Mouse (Mus musculus): ENCODE measurements around the gene Tjp2.
"Not testable (repeated sequence)": the region's sequence is repeated elsewhere in the genome, so short reads cannot be mapped to it uniquely, and the experiment has no call there.

The Tjp2 gene

GRCm38 (mm10) chr19:24118775-24119174, 106.1 kb downstream of the Tjp2 start:
- DNase-seq: no peak

GRCm38 (mm10) chr19:24111581-24111980, 113.2 kb downstream of the Tjp2 start:
- no peak for DNase-seq

GRCm38 (mm10) chr19:24107707-24108106, 117.1 kb downstream of the Tjp2 start:
- DNase-seq: peak; percentile 46

- no peak for DNase-seq
Measured at GRCm38 (mm10) chr19:24103802-24104201, 121.0 kb downstream of the Tjp2 start.

GRCm38 (mm10) chr19:24102562-24103126, 122.2 kb downstream of the Tjp2 start:
- DNase-seq: peak; percentile 69

- DNase-seq: no peak
Measured at GRCm38 (mm10) chr19:24101183-24101582, 123.6 kb downstream of the Tjp2 start.

GRCm38 (mm10) chr19:24098691-24099090, 126.1 kb downstream of the Tjp2 start:
- no peak for DNase-seq

- no peak for DNase-seq
Measured at GRCm38 (mm10) chr19:24097666-24098455, 127.0 kb downstream of the Tjp2 start.

GRCm38 (mm10) chr19:24092060-24092459, 132.8 kb downstream of the Tjp2 start:
- DNase-seq: not testable (repeated sequence)

- DNase-seq: no peak
Measured at GRCm38 (mm10) chr19:24090366-24090765, 134.5 kb downstream of the Tjp2 start.

- no peak for DNase-seq
Measured at GRCm38 (mm10) chr19:24085306-24085705, 139.5 kb downstream of the Tjp2 start.

- DNase-seq: no peak
Measured at GRCm38 (mm10) chr19:24080417-24081080, 144.3 kb downstream of the Tjp2 start.

GRCm38 (mm10) chr19:24077658-24078057, 147.2 kb downstream of the Tjp2 start:
- DNase-seq: no peak

GRCm38 (mm10) chr19:24076536-24076935, 148.3 kb downstream of the Tjp2 start:
- DNase-seq: no peak

GRCm38 (mm10) chr19:24075927-24076326, 148.9 kb downstream of the Tjp2 start:
- DNase-seq: no peak

- DNase-seq: no peak
Measured at GRCm38 (mm10) chr19:24073155-24073554, 151.7 kb downstream of the Tjp2 start.

GRCm38 (mm10) chr19:24064348-24064895, 160.4 kb downstream of the Tjp2 start:
- no peak for DNase-seq

- DNase-seq: no peak
Measured at GRCm38 (mm10) chr19:24063585-24063984, 161.2 kb downstream of the Tjp2 start.

- DNase-seq: no peak
Measured at GRCm38 (mm10) chr19:24058851-24059250, 166.0 kb downstream of the Tjp2 start.

GRCm38 (mm10) chr19:24058021-24058420, 166.8 kb downstream of the Tjp2 start:
- peak; percentile 27 for DNase-seq

GRCm38 (mm10) chr19:24056880-24057279, 167.9 kb downstream of the Tjp2 start:
- DNase-seq: no peak

GRCm38 (mm10) chr19:24054904-24055303, 169.9 kb downstream of the Tjp2 start:
- no peak for DNase-seq

GRCm38 (mm10) chr19:24054265-24054664, 170.6 kb downstream of the Tjp2 start:
- DNase-seq: no peak

- no peak for DNase-seq
Measured at GRCm38 (mm10) chr19:24050514-24050913, 174.3 kb downstream of the Tjp2 start.

All from layer of hippocampus, adult 9-11 months (tissue).